Mouse (Mus musculus): ENCODE measurements at regions not wholly inside any gene's neighbourhood (a gene's known extent, or its start where the extent isn't known, plus 50 kb on each side); places are given as distances from the start of the nearest gene placed in this dataset.

DNA sequence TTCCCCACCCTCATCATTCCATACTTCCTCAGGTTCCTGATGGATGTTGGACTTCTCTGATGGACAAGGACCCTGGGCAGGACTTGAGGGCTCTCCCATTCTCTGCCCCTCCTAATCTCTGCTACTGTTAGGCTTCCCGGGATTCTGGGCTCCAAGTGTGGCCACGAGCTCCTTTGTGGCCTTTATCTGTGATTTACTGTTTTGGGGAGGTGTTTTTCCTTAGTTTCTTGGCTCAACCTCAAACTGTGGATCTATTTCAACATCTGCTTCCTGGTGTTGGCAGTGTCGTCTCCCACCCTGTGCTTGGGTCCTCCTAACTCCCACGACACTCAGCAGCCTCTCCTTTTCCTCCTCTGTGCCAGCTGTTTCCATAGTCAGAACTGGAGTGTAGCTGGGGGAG, 61.3 kb upstream of the Unc5b start:
- no peak overlapping the region for H3K27ac ChIP-seq (ENCODE audit: insufficient read depth, low read depth)
- peaks cover 6 to 9% of the 10 kb centered on the region in 2 experiments; a peak in 3 of 4 replicates for H3K4me1 ChIP-seq (ENCODE audit: control insufficient read depth in 1 of 2, insufficient read depth in 2 of 2)
- dilution Hi-C loops (cut with MboI; ENCODE audit: extremely low pct_ligation_motif_present, extremely low pct_unique_long_range_greater_than_20kb, low sequenced_read_pairs) = no loop called here

DNA sequence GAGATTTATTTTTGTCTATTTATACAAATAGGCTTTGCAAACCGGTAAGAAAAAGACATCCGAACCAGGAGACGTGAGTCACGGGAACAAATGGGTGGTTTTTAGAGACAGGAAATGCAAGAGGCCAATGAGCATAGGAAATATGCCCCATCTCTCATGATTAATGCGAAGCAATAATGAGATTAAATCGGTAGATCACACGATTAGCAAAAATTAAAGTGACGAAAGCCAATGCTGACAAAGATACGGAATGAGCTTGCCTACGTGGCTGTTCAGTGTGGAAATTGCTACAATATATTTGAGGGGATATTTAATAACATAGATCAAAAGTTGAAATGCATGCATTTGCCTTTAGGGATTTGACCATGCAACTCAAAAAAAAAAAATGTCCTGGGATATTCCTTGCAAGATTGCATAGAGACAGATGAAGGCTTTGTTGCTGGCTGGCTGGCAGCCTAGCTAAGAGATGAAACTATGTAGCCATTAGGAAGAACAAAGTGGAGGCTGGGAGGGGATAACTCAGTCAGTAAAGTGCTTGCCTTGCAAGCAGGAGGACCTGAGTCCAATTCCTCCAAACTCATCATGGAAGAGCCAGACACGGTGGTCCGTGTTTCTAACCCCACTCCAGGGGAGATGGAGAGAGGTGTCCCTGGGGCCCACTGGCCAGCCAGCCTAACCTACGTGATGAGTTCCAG, 60.2 kb upstream of the Unc5b start:
- no peak for TF ChIP-seq JUND (conservative IDR thresholded peaks at IDR 0.05; ENCODE audit: low read depth, low read length)
- no peak for TF ChIP-seq USF1 (IDR thresholded peaks at IDR 0.05; ENCODE audit: low read depth, low read length)
- Histone ChIP-seq H3K9ac (ENCODE audit: insufficient read depth, low read depth) (no peak overlapping the region), H3K36me3 (replicated peaks in 1 of 2; ENCODE audit: control insufficient read depth in 1 of 2, insufficient read depth in 1 of 2, low read length in 1 of 2) (no peaks in the 10 kb centered on the region), H3K9me3 (replicated peaks; ENCODE audit: low read length) (no peaks in the 10 kb centered on the region), H3K4me3 (replicated peaks in 1 of 3; ENCODE audit: low read depth in 2 of 3, low read length in 2 of 3, poor library complexity in 1 of 3) (no peak overlapping the region), H3K4me1 (ENCODE audit: control insufficient read depth in 1 of 2, insufficient read depth in 2 of 2) (peaks cover 6 to 9% of the 10 kb centered on the region in 2 experiments; a peak in 3 of 4 replicates), H3K27me3 (replicated peaks) (peaks cover 90% of the 10 kb centered on the region), H3K79me2 (replicated peaks; ENCODE audit: control insufficient read depth, extremely low read depth, insufficient read depth, poor library complexity, severe bottlenecking) (no peaks in the 10 kb centered on the region), H3K27ac (ENCODE audit: insufficient read depth, low read depth) (no peak overlapping the region), H3K4me2 (ENCODE audit: insufficient read depth, low read depth, poor library complexity, severe bottlenecking) (no peak overlapping the region)
- no peak for DNase-seq (ENCODE audit: extremely low read depth)
- in situ Hi-C loops (cut with MboI; ENCODE audit: low pct_ligation_motif_present, low pct_unique_long_range_greater_than_20kb, low sequenced_read_pairs) (no loop called here), dilution Hi-C loops (cut with MboI; ENCODE audit: extremely low pct_ligation_motif_present, extremely low pct_unique_long_range_greater_than_20kb, low sequenced_read_pairs) (no loop called here)

More for the DNA sequence above, 61.3 kb upstream of the Unc5b start:
- peaks cover 87% of the 10 kb centered on the region for H3K27me3 ChIP-seq (replicated peaks)
- in situ Hi-C loops (cut with MboI; ENCODE audit: low pct_ligation_motif_present, low pct_unique_long_range_greater_than_20kb, low sequenced_read_pairs) = no loop called here
- H3K9ac ChIP-seq (ENCODE audit: insufficient read depth, low read depth) = no peak overlapping the region
- no peaks in the 10 kb centered on the region for H3K36me3 ChIP-seq (replicated peaks in 1 of 2; ENCODE audit: control insufficient read depth in 1 of 2, insufficient read depth in 1 of 2, low read length in 1 of 2)
- H3K4me2 ChIP-seq (ENCODE audit: insufficient read depth, low read depth, poor library complexity, severe bottlenecking) = no peak overlapping the region
- no peaks in the 10 kb centered on the region for H3K9me3 ChIP-seq (replicated peaks; ENCODE audit: low read length)
- no peaks in the 10 kb centered on the region for H3K79me2 ChIP-seq (replicated peaks; ENCODE audit: control insufficient read depth, extremely low read depth, insufficient read depth, poor library complexity, severe bottlenecking)
- no peak for DNase-seq (ENCODE audit: extremely low read depth)
- no peak for TF ChIP-seq BHLHE40 (IDR thresholded peaks at IDR 0.05; ENCODE audit: low read depth, low read length)
- TF ChIP-seq ZMIZ1 (IDR thresholded peaks at IDR 0.05; ENCODE audit: low read depth, low read length) = no peak
- no peak for TF ChIP-seq MAX (IDR thresholded peaks at IDR 0.05; ENCODE audit: low read length)
- TF ChIP-seq RCOR1 (conservative IDR thresholded peaks at IDR 0.05; ENCODE audit: low read depth, low read length) = no peak
- H3K4me3 ChIP-seq (replicated peaks in 1 of 3; ENCODE audit: low read depth in 2 of 3, low read length in 2 of 3, poor library complexity in 1 of 3) = no peak overlapping the region

DNA sequence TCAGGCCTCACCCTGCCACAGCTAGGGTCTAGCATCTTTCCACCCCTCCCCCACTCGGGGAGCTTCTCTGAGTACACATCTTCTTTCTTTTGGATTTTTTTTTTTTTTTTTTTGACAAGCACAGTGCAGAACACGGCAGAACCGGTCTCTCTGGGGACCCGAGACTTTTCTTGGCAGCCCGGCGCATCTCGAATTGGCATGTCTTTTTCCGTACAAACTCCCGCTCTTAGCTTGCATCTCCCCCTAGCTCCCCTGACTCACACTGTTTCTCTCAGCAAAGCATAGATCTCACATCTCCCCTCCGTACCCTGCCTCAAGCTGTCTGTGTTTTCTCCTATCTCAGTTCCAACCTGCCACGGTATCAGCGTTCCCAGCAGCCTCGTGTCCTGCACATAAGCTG, 58.4 kb upstream of the Unc5b start:
- H3K4me3 ChIP-seq (replicated peaks in 1 of 3; ENCODE audit: low read depth in 2 of 3, low read length in 2 of 3, poor library complexity in 1 of 3) = no peak overlapping the region
- dilution Hi-C loops (cut with MboI; ENCODE audit: extremely low pct_ligation_motif_present, extremely low pct_unique_long_range_greater_than_20kb, low sequenced_read_pairs) (no loop called here), in situ Hi-C loops (cut with MboI; ENCODE audit: low pct_ligation_motif_present, low pct_unique_long_range_greater_than_20kb, low sequenced_read_pairs) (no loop called here)
- no peak for TF ChIP-seq CHD1 (IDR thresholded peaks at IDR 0.05; ENCODE audit: low read depth, low read length)
- TF ChIP-seq ZNF384 (IDR thresholded peaks at IDR 0.05; ENCODE audit: low read depth, low read length) = peak; percentile 69; the same call in 1 of the 2 replicates
- H3K27me3 ChIP-seq (replicated peaks) = peaks cover 86% of the 10 kb centered on the region
- no peak overlapping the region for H3K27ac ChIP-seq (ENCODE audit: insufficient read depth, low read depth)
- peak overlapping the region; percentile 55; the same call in 1 of the 2 replicates for H3K4me2 ChIP-seq (ENCODE audit: insufficient read depth, low read depth, poor library complexity, severe bottlenecking)
- peaks cover 3% of the 10 kb centered on the region for H3K9me3 ChIP-seq (replicated peaks; ENCODE audit: low read length)
- peaks cover 6 to 9% of the 10 kb centered on the region in 2 experiments; a peak in 3 of 4 replicates for H3K4me1 ChIP-seq (ENCODE audit: control insufficient read depth in 1 of 2, insufficient read depth in 2 of 2)
- DNase-seq (ENCODE audit: extremely low read depth) = no peak
- H3K9ac ChIP-seq (ENCODE audit: insufficient read depth, low read depth) = no peak overlapping the region
- no peaks in the 10 kb centered on the region for H3K79me2 ChIP-seq (replicated peaks; ENCODE audit: control insufficient read depth, extremely low read depth, insufficient read depth, poor library complexity, severe bottlenecking)
- H3K36me3 ChIP-seq (replicated peaks in 1 of 2; ENCODE audit: control insufficient read depth in 1 of 2, insufficient read depth in 1 of 2, low read length in 1 of 2) = no peaks in the 10 kb centered on the region

Measured in CH12.LX (cell line).